Mouse (Mus musculus) c-Kit-positive CD71-negative TER-119-negative erythroid progenitor cells, embryonic 14.5 days (primary cell): ENCODE data around the gene Nbeal2.

ENCODE experiments used
- DNase-seq: peaks from one replicate; pipeline ENCODE4 v3.0.0-alpha.2; 2013; ENCODE audit warnings: low read depth

Gene Nbeal2

DNA sequence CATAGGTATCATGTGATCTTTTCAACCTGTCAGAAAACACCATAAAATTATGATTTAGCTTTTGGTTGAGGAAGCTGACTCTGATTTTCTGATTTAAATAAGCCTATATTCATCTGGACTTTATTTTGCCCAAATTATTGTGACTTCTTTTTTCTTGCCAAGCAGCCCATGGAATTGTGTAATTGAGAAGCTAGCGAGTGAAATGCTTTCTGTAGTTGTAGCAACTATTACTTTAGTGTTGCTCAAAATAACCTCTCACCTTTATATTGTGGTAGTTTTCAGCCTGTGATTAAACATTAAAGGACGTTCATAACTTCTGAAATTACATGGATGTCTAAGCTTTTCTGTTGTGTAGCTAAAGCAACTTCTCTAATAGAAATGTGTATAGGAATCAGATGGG is 71.8 kb downstream of the Nbeal2 start:
- DNase-seq = no peak
